Mouse (Mus musculus) embryonic facial prominence, embryonic 14.5 days (tissue): ENCODE measurements around the gene Nt5c2. TPM values are rescaled to one million over a fixed set of nuclear protein-coding genes. Genes with fewer than 3 reads are reported as not detected.
A peak's percentile ranks its signal among the peaks of the same experiment; 100 is the strongest.

Source experiments
- ATAC-seq: fragments of 200-750 bp; cut with Nextera tagmentation; 2 replicates; pipeline ENCODE4 v1.8.0; 2017; ENCODE audit warnings: low read depth, moderate number of reproducible peaks, moderate TSS enrichment
- DNase-seq: peaks from one replicate; pipeline ENCODE4 v3.0.0-alpha.2; 2015; ENCODE audit warnings: low spot score
- H3K27ac ChIP-seq: fragments of 300-500 bp; sonication (generic); replicated peaks from 2 replicates; pipeline ENCODE4 v1.5.1; 2014; ENCODE audit warnings: low read depth, mild to moderate bottlenecking, low read length, moderate library complexity
- H3K27me3 ChIP-seq: fragments of 300-500 bp; sonication (generic); replicated peaks from 2 replicates; pipeline ENCODE4 v1.6.1; 2014; ENCODE audit warnings: low read length; ENCODE audit not compliant: control insufficient read depth, insufficient read depth
- H3K36me3 ChIP-seq: fragments of 300-500 bp; sonication (generic); 2 replicates; pipeline ENCODE4 v1.6.1; 2014; ENCODE audit warnings: low read length, mixed read lengths; ENCODE audit not compliant: control insufficient read depth, insufficient read depth
- H3K4me1 ChIP-seq: fragments of 300-500 bp; sonication (generic); 2 replicates; pipeline ENCODE4 v1.6.1; 2014; ENCODE audit warnings: antibody characterized with exemption, low read length; ENCODE audit not compliant: control insufficient read depth, insufficient read depth
- H3K4me2 ChIP-seq: fragments of 300-500 bp; sonication (generic); 2 replicates; pipeline ENCODE4 v1.6.1; 2014; ENCODE audit warnings: low read depth, mild to moderate bottlenecking, low read length, moderate library complexity, mixed read lengths
- H3K4me3 ChIP-seq: fragments of 300-500 bp; sonication (generic); 2 replicates; pipeline ENCODE4 v1.5.1; 2014; ENCODE audit warnings: low read depth, mild to moderate bottlenecking, low read length
- H3K9ac ChIP-seq: fragments of 300-500 bp; sonication (generic); 2 replicates; pipeline ENCODE4 v1.6.1; 2014; ENCODE audit warnings: low read depth, mild to moderate bottlenecking, low read length, moderate library complexity, mixed read lengths
- H3K9me3 ChIP-seq: fragments of 300-500 bp; sonication (generic); 2 replicates; pipeline ENCODE4 v1.6.1; 2016; ENCODE audit warnings: low read length; ENCODE audit not compliant: control insufficient read depth
- WGBS: fragments of 180-500 bp; shearing (Covaris S2); extraction: QIAGEN DNeasy Blood & Tissue Kit; methylation state at CpG from one replicate; pipeline ENCODE4 v1.1.7; 2014; 5-methylcytosine and 5-hydroxymethylcytosine counted together
- polyA plus RNA-seq: library from polyadenylated mRNA; unstranded; fragments of >200 nt; fragmentation: Nextera tagmentation; extraction: Ambion mirVana; gene quantifications from 2 replicates; pipeline ENCODE4 v1.2.1, GENCODE M21; 2014

The Nt5c2 gene
- polyA plus RNA-seq, 1 experiment from 2014 or later: 66.3 TPM

DNA sequence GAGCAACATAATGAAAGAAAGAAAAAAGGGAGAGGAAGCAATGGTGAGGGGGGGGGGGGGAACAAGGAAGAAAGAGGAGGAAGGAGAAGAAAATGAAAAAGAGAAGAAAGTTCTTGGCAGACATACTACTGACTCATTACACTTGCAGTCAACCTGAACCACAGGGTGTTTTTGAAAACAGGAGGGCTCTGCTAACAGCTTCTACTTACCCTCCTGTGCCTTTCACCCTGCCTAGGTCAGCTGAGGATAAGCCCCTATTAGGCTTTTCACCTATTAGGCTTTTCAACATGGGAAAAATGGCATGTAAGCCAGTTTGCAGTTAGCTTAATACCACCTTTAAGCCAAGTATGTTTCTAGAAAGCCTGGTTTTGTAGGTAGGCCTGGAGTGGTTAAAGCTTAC is 51.5 kb downstream of the Nt5c2 start:
- Histone ChIP-seq H3K4me3 (no peak overlapping the region), H3K36me3 (no peaks in the 10 kb centered on the region), H3K9me3 (no peaks in the 10 kb centered on the region), H3K4me1 (peaks cover 32% of the 10 kb centered on the region), H3K4me2 (no peak overlapping the region), H3K9ac (no peak overlapping the region), H3K27me3 (no peaks in the 10 kb centered on the region), H3K27ac (0 out of 2 replicates have a peak overlapping the region, but pooled peaks have one; percentile 21)
- DNase-seq (no peak), ATAC-seq (no peak)

DNA sequence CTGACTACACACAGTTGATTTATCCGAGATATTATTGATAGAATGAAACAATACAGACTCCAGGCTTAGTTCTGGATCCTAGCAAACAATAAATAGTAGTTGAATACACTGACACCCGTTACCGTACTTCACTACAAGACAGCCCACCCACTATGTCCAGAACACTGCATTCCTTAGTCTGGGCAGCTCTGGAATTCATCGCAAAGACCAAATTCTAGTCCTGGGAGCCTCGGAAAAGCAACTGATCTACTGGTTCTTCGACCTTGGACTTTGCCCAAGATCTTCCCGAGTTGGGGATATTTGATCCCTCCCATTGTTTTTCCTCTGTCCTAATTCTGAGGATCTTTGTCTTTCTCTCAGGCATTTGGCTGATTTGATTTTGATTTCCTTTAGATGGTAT is 52.1 kb downstream of the Nt5c2 start:
- no peak for ATAC-seq
- Histone ChIP-seq H3K4me3 (peak overlapping the region; percentile 64), H3K27ac (peak overlapping the region; percentile 21; the same call in 1 of the 2 replicates), H3K9me3 (no peaks in the 10 kb centered on the region), H3K4me2 (peak overlapping the region; percentile 60), H3K36me3 (no peaks in the 10 kb centered on the region), H3K4me1 (peaks cover 35% of the 10 kb centered on the region), H3K9ac (peak overlapping the region; percentile 91), H3K27me3 (no peaks in the 10 kb centered on the region)
- WGBS: 14% methylated on average over 7 of the region's 7 CpGs
- no peak for DNase-seq

DNA sequence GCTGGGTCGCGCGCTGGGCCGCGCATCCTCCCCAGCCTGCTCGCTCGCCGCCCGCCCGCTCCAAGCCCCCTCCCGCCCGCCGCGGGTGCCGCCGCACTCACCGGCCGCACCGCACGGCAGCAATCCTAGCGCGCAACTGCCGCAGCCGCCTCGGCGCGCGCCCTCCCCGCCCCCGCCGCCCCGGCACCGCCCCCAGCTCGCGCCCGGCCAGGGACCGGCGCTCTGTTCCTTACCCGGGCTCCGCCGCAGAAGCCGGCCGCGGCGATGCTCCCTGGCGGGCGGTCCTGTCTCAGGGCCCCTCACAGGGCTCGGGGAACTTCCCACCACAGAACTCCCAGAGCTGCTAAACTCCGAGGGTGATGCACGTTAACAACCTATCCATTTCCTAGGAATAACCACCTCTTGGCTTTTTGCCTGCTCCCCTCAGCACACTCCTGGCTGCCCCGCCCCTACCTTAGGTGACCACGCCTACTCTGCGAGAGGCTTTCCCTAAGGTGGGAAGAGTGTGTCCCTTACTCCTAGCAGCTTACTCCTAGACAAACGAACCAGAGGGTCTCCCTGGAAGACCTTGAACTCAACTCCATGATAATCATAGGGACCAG is 52.7 kb downstream of the Nt5c2 start:
- no peaks in the 10 kb centered on the region for H3K36me3 ChIP-seq
- peak overlapping the region; percentile 64 for H3K4me3 ChIP-seq
- 1% methylated on average over 4 of the region's 54 CpGs for WGBS
- ATAC-seq: peak; percentile 94
- no peaks in the 10 kb centered on the region for H3K9me3 ChIP-seq
- peak overlapping the region; percentile 99 for H3K27ac ChIP-seq
- peak overlapping the region; percentile 60 for H3K4me2 ChIP-seq
- H3K4me1 ChIP-seq: peaks cover 35% of the 10 kb centered on the region
- peak; percentile 91 for DNase-seq
- H3K9ac ChIP-seq: peak overlapping the region; percentile 91
- H3K27me3 ChIP-seq: no peaks in the 10 kb centered on the region

DNA sequence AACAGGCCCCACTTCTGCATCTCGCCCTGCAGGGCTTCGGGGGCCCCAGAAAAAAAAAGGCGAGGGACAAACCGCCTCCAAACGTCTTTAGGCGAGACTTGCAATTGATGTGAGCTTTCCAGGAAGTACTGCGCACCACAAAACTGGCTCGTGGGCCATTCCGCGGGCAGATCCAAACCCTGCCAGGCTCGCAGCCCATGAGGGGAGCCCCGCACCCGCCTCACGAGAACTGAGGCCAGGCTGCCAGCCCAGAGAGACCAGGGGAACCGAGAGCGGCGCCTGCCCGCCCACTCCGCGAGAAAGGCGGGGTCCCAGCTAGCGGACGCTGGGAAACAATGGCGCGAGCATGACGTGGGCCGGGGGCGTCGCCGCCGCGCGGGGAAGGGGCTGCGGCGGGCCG is 53.3 kb downstream of the Nt5c2 start:
- Histone ChIP-seq H3K9ac (peak overlapping the region; percentile 91), H3K27me3 (no peaks in the 10 kb centered on the region), H3K9me3 (no peaks in the 10 kb centered on the region), H3K36me3 (no peaks in the 10 kb centered on the region), H3K4me1 (peaks cover 35% of the 10 kb centered on the region), H3K27ac (peak overlapping the region; percentile 99), H3K4me2 (peak overlapping the region; percentile 60), H3K4me3 (peak overlapping the region; percentile 64)
- 0% methylated on average over 14 of the region's 36 CpGs for WGBS
- peak; percentile 91 for ATAC-seq
- DNase-seq: peak; percentile 92

DNA sequence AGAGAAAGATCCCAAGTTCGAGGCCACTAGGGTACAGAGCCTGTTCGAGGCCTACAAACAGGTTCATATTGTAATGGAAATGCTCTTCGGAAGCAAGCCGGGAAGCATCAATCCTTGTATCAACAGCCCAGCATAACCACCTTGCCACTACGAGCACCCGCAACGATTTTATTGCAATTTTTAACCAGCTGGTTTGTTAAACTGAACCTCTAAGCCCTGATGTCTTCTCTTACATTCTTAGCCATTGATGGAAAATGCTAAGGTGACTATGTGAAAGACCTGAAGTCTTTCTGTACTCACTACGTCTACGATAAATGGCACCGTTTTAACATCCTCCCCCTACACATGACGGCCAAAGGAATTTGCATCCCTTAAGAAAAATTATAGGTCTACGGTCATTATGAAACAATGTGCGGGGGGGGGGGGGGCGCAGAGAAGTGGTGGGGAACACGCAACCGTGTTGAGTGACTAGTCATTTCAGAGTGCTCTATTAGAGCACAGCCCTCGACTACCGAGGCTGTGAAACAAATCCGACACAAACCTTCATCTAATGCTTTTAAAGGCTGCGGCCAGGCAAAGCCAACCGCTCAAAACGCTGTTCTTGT is 53.8 kb downstream of the Nt5c2 start:
- no peaks in the 10 kb centered on the region for H3K36me3 ChIP-seq
- 6% methylated on average over 22 of the region's 22 CpGs for WGBS
- H3K9ac ChIP-seq: peak overlapping the region; percentile 91
- H3K4me3 ChIP-seq: peak overlapping the region; percentile 64
- H3K4me2 ChIP-seq: peak overlapping the region; percentile 60
- DNase-seq (no peak), ATAC-seq (no peak)
- peaks cover 35% of the 10 kb centered on the region for H3K4me1 ChIP-seq
- peak overlapping the region; percentile 99 for H3K27ac ChIP-seq
- no peaks in the 10 kb centered on the region for H3K9me3 ChIP-seq
- no peaks in the 10 kb centered on the region for H3K27me3 ChIP-seq

DNA sequence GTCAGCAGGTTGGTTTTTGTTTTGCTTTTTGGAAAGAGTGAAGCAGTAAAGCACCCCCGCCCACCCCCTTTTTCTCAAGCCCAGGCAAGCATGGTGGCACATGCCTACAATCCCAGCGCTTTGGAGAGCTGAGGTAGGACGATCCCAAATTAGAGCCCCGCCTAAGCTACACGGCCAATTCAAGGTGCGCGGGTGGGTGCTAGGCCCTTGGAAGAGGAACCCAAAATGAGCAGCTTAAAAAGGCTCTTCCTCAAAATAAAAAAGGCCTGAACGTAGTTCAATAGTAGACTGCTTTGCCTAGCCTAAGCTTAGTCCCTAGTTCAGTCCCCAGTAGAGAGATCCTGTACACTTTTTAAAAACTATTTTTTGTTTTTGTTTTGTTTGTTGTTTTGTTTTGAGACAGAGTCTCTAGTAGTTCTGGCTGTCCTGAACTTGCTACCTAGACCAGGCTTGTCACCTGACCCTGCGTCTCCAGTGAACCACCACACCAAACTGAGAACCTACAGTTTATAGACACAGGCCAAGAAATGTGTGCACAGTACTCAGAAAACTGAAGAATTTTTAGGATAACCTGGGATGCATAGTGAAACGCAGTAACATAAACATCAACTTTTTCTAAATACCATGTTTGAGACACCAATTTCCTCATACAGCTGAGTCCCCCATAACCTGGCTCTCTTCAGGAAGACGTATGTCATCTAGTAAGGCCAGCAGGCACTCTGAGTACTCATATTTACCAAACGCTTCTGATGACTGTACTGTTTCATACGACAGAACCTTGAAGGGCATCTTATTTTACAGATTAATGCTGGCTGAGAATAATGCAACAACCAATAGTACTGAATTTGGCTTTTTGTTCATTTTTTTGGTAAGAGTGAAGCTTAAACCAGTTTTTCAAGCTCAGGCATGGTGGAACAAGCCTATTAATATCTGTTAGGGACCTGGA is 54.6 kb downstream of the Nt5c2 start:
- Histone ChIP-seq H3K4me2 (peak overlapping the region; percentile 60), H3K9ac (peak overlapping the region; percentile 91), H3K27me3 (no peaks in the 10 kb centered on the region), H3K9me3 (no peaks in the 10 kb centered on the region), H3K4me3 (peak overlapping the region; percentile 64), H3K4me1 (peaks cover 35% of the 10 kb centered on the region), H3K27ac (peak overlapping the region; percentile 99), H3K36me3 (no peaks in the 10 kb centered on the region)
- DNase-seq (no peak), ATAC-seq (no peak)
- WGBS: 68% methylated on average over 13 of the region's 13 CpGs

DNA sequence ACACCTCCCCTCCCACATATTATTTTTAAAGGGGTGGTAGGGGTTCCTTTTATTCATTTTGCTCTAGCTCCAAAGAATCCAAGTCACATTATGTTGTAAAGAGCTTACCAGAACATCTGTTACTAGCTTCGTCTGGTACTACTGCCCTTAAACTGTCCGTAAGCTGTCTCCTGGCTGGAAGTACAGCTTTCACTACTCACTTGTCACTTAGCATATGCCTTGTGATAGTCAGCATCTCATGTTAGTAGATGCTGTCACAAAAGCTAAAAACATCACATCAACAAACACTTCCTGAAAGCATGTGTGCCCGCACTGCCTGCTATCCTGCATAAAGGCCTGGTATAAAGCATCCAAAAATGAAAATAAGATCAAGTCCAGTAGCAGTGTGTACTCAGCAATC is 55.4 kb downstream of the Nt5c2 start:
- H3K9ac ChIP-seq: no peak overlapping the region
- 80% methylated on average over 3 of the region's 3 CpGs for WGBS

DNA sequence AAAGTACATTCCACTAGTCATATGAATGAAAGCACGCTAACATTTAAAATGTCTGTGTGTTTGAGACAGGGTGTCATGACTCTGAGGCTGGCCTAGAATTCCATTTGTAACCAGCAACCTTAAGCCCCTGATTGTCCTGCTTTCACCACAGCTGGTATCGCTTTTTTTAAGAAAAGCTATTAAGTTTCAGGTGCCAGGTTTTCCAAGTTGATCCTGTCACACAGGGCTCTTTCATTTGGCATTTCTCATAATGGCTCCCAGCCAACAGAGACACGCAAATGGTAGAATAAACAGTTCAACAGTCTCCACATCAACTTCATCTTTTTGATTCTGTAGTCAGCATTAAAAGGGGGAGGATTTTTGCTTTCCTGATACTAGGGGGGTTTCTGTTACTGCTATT is 56.4 kb downstream of the Nt5c2 start:
- 40% methylated on average over 3 of the region's 3 CpGs for WGBS
- H3K4me3 ChIP-seq: no peak overlapping the region
- DNase-seq: peak; percentile 80

More for the DNA sequence above, 55.4 kb downstream of the Nt5c2 start:
- Histone ChIP-seq H3K9me3 (no peaks in the 10 kb centered on the region), H3K4me3 (no peak overlapping the region), H3K4me2 (no peak overlapping the region), H3K27ac (peak overlapping the region; percentile 33), H3K27me3 (no peaks in the 10 kb centered on the region), H3K36me3 (no peaks in the 10 kb centered on the region), H3K4me1 (peaks cover 35% of the 10 kb centered on the region)
- ATAC-seq (no peak), DNase-seq (no peak)

More for the DNA sequence above, 56.4 kb downstream of the Nt5c2 start:
- Histone ChIP-seq H3K9ac (no peak overlapping the region), H3K27ac (0 out of 2 replicates have a peak overlapping the region, but pooled peaks have one; percentile 29), H3K9me3 (no peaks in the 10 kb centered on the region), H3K27me3 (no peaks in the 10 kb centered on the region), H3K4me2 (no peak overlapping the region), H3K36me3 (no peaks in the 10 kb centered on the region), H3K4me1 (peaks cover 35% of the 10 kb centered on the region)
- ATAC-seq: no peak
